Mouse (Mus musculus): ENCODE measurements at regions not wholly inside any gene's neighbourhood (a gene's known extent, or its start where the extent isn't known, plus 50 kb on each side); places are given as distances from the start of the nearest gene placed in this dataset.

- DNase-seq: no peak
Measured at GRCm38 (mm10) chr8:4934551-4934950, 155.2 kb upstream of the Shcbp1 start.

GRCm38 (mm10) chr8:4934035-4934434 lies 154.7 kb upstream of the Shcbp1 start:
- no peak for DNase-seq

DNA sequence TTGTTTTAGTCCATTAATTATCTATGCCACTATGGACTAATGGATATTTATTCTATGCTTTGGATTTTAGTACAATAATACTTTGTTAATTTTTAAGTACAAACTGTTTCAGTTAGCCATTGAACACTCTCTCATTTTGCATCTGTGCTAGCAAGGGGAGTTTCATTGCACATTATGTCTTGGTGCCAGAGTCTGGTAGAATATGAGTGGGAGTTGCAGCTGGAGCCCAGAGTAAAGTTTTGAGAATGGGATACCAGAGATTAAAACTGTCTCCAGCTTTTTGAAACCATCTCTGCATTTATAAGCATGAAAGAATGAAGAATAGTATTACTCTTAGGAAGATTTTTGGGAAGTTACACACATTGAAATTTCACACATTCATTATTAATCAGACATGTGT lies 137.1 kb upstream of the Shcbp1 start:
- DNase-seq: no peak

- DNase-seq: no peak
Measured at GRCm38 (mm10) chr8:4895046-4895445, 115.7 kb upstream of the Shcbp1 start.

DNA sequence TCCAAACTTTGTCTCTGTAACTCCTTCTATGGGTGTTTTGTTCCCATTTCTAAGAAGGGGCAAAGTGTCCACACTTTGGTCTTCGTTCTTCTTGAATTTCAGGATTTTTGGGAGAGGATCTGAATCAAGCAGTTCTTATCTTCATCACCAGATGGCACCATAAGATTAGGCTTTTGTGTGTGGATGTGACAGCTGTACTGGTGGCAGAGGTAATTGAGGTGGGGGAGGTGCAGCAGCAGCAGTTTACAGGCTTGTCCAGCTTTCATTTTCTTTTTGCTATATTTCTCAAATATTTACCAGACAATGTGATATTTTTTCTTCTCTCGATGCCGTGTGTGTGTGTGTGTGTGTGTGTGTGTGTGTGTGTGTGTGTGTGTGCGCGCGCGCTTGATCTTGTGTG lies 89.4 kb upstream of the Shcbp1 start:
- peak in 1 of 2 experiments; percentile 14 for DNase-seq

DNA sequence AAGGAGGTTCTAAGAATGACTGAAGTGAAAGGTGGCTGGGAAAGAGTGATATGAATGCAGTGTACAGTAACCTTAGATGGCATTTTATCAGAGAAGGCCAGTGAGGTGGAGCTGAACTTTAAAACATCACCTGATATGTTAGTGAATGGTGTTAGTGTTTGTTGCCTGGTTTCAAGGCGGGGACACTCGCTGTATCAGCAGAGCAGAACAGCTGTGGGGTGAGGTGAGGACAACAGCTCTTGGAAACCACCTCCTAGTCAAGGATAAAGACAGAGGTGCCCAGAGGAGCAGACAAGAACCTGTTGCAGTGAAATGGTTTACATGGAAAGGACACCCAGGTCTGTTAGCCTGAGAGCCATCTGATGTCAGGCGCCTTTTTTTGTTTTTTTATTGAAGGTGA lies 59.7 kb upstream of the Shcbp1 start:
- DNase-seq: no peak

GRCm38 (mm10) chr8:4838527-4838926 lies 59.2 kb upstream of the Shcbp1 start:
- DNase-seq: no peak

- no peak for DNase-seq
Measured at GRCm38 (mm10) chr8:4837719-4838118, 58.4 kb upstream of the Shcbp1 start.

DNA sequence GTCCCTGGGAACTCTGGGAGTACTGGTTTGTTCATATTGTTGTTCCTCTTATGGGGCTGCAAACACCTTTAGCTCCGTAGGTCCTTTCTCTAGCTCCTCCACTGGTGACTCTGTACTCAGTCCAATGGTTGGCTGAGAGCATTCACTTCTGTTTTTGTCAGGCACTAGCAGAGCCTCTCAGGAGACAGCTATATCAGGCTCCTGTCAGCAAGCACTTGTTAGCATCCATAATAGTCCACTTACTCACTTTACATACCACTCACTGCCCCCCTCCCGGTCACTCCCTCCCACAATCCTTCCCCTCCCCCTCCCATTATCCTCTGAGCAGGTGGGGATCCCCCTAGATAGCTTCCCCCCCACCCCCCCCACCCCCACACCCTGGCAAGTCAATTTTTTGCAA lies 57.3 kb upstream of the Shcbp1 start:
- DNase-seq: no peak

Measured in cerebellum, postnatal 25 days (tissue).